Mouse (Mus musculus): ENCODE results near the gene Psme1.

DNA sequence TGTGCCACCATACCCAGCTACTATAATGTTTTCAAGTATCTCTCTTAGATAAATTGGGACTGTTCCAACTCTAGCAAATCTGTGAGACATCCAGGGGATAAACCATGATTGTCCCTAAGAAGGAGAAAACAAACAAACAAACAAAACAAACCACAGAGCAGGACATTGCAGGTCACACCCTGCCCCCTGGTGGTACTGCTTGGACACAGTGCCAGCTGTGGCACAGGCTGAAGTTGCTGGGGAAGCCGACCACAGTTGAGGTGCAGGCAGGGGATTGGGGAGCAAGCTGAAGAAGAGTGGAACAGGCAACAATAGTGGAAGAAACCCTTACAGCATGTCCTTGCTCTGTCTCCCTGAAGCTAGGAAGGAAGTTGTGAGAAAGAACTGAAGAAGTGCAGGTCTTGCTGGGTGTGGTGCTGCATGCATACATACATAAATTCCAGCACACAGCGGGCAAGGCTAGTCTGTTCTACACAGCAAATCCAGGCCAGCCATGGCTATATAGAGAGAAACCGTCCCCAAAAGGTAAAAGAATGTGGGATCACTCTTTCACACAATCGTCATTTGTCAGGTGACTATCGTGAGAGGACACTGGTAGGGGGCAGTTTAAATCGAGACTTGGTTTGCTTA, 41.7 kb upstream of the Psme1 start:
- no peak for TF ChIP-seq USF1 (IDR thresholded peaks at IDR 0.05; ENCODE audit: low read depth)
- no peak for TF ChIP-seq CEBPB (IDR thresholded peaks at IDR 0.05; ENCODE audit: insufficient read depth, poor library complexity, severe bottlenecking)
- TF ChIP-seq MYOD1 (IDR thresholded peaks at IDR 0.05; ENCODE audit: control insufficient read depth in 1 of 3, insufficient read length in 2 of 3, low read depth in 2 of 3): peak in 2 of 3 experiments; percentile 2 to 8
- no peak for TF ChIP-seq POLR2A (IDR thresholded peaks at IDR 0.05; ENCODE audit: insufficient read length, low read depth)
- TF ChIP-seq MAX (IDR thresholded peaks at IDR 0.05; ENCODE audit: low read depth): no peak
- no peak for TF ChIP-seq SRF (IDR thresholded peaks at IDR 0.05; ENCODE audit: control insufficient read depth, insufficient read length, low read depth)
- no peak for TF ChIP-seq TCF12 (IDR thresholded peaks at IDR 0.05; ENCODE audit: insufficient read depth, poor library complexity, severe bottlenecking)
- TF ChIP-seq POLR2AphosphoS2 (IDR thresholded peaks at IDR 0.05; ENCODE audit: insufficient read length, low read depth): no peak

All from myocyte (in vitro differentiated cells).